ENCODE assay signal across 1 mouse cellular context in the genomic region with DNA sequence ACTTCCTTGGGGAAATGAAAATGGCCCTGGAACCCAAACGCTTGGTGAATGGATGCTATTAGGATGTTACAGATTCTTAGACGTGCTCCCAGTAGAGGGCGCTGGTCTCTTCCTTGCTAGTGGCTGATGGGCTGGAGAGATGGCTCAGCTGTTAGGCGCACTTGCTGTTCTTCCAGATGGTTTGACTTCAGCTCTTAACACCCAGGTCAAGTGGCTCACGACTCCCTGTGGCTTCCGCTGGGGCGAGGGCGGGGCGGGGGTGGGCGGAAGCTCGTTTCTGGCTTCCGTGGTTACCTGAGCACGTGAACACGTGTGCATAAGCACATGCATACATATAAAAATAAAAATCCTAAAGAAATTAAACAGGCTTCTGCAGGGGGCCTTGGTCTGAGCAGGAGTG.
TF ChIP-seq lines count a peak whose summit lies in the region.

No protein-coding gene starts in this region.

TF ChIP-seq in MEL, 35 proteins besides CTCF, POLR2A, EP300 and RAD21 (continued from another document):
- TF ChIP-seq USF2 (IDR thresholded peaks at IDR 0.05; ENCODE audit: borderline replicate concordance in 1 of 2, insufficient read depth in 1 of 2, low read depth in 1 of 2, low read length in 2 of 2) (no peak), UBTF (IDR thresholded peaks at IDR 0.05; ENCODE audit: borderline replicate concordance, insufficient read depth, low read depth, low read length) (no peak), POLR2AphosphoS2 (IDR thresholded peaks at IDR 0.05; ENCODE audit: low read length) (no peak)
